In the genomic region with DNA sequence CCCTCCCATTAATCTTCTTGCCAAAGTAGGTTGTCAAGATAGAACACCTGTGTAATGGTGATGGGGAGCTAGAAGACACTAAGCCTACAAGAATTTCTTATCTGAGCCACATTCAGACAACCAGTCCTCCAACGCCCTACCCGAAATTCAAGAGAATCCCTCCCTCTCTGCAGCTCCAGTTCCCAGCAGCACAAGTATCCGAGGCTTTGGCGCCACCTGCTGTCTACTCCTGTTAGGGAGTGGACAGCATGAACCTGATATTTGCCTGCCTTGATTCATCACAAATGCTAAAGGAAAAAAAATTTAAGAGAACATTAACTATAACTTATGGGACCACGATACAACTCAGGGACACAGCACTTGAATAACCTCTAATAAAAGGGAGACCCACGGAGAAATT, we compare ENCODE assay signal across 8 mouse cellular contexts.
A peak's percentile ranks its signal among the peaks of the same experiment; 100 is the strongest.
DNase-seq lines count a peak whose midpoint lies in the region; TF ChIP-seq lines count a peak whose summit lies in the region.

No protein-coding gene starts in this region.

- H3K27me3 ChIP-seq in E14TG2a.4 (ENCODE audit: insufficient read depth, low read length) = peaks cover 22% of the 10 kb centered on the region
- no peaks in the 10 kb centered on the region for H3K27me3 ChIP-seq in heart, adult 2 months (ENCODE audit: control insufficient read depth, insufficient read depth, low read length)

- H3K27ac ChIP-seq in heart, adult 2 months = no peak overlapping the region

- H3K9ac ChIP-seq in heart, adult 2 months (ENCODE audit: low read depth, low read length) = no peak overlapping the region

- TF ChIP-seq CTCF in E14TG2a.4 (conservative IDR thresholded peaks at IDR 0.05; ENCODE audit: low read length) = peak; percentile 75
- peak; percentile 94 for TF ChIP-seq CTCF in heart, adult 2 months (IDR thresholded peaks at IDR 0.05)

- H3K36me3 ChIP-seq in E14TG2a.4 (ENCODE audit: insufficient read depth, low read length) = no peaks in the 10 kb centered on the region
- no peaks in the 10 kb centered on the region for H3K36me3 ChIP-seq in heart, adult 2 months (ENCODE audit: control insufficient read depth, insufficient read depth, low read length)

- H3K4me1 ChIP-seq in E14TG2a.4 (replicated peaks; ENCODE audit: low read depth, low read length) = peaks cover 13% of the 10 kb centered on the region
- H3K4me1 ChIP-seq in heart, adult 2 months (ENCODE audit: control insufficient read depth, insufficient read depth, low read length) = peaks cover 1% of the 10 kb centered on the region; the same call in 1 of the 2 replicates

- DNase-seq in adrenal gland, postnatal 10 days = peak; percentile 89
- peak; percentile 61 for DNase-seq in embryo, embryonic 11.5 days (ENCODE audit: low read depth, low spot score)
- DNase-seq in heart, adult 2 months = peak; percentile 71 to 87
- DNase-seq in large intestine, adult 2 months (ENCODE audit: low read depth, low spot score) = peak; percentile 91
- DNase-seq in lung, adult 18-20 months = peak; percentile 71 to 78
- peak; percentile 84 for DNase-seq in retina, postnatal 1 day
- peak; percentile 59 for DNase-seq in urinary bladder, postnatal 10 days (ENCODE audit: low spot score)

- intact Hi-C loops in heart, adult 2 months (cut with DNase I) = loop anchor here (1.0 to 2.0 kb wide), 4 partner anchors 52 to 136 kb away; no protein-coding TSS in a partner anchor

- H3K79me2 ChIP-seq in heart, adult 2 months (replicated peaks; ENCODE audit: control insufficient read depth, insufficient read depth, low read length) = no peaks in the 10 kb centered on the region

- no peak overlapping the region for H3K4me3 ChIP-seq in E14TG2a.4 (replicated peaks; ENCODE audit: low read length)
- no peak overlapping the region for H3K4me3 ChIP-seq in heart, adult 2 months

- 2% methylated on average over 6 of the region's 6 CpGs for WGBS in heart, adult 2 months
- 3% methylated on average over 6 of the region's 6 CpGs for WGBS in large intestine, adult 2 months

- no peak for TF ChIP-seq POLR2A in heart, adult 2 months (IDR thresholded peaks at IDR 0.05; ENCODE audit: insufficient read depth, low read depth, low read length)

- H3K9me3 ChIP-seq in E14TG2a.4 (ENCODE audit: low read length) = no peaks in the 10 kb centered on the region

- TF ChIP-seq EP300 in heart, adult 2 months (IDR thresholded peaks at IDR 0.05; ENCODE audit: insufficient read depth, low read depth, low read length) = peak; percentile 59; the same call in 1 of the 2 replicates
